Comparison of ENCODE assay signal across 1 mouse cellular context in the genomic region with DNA sequence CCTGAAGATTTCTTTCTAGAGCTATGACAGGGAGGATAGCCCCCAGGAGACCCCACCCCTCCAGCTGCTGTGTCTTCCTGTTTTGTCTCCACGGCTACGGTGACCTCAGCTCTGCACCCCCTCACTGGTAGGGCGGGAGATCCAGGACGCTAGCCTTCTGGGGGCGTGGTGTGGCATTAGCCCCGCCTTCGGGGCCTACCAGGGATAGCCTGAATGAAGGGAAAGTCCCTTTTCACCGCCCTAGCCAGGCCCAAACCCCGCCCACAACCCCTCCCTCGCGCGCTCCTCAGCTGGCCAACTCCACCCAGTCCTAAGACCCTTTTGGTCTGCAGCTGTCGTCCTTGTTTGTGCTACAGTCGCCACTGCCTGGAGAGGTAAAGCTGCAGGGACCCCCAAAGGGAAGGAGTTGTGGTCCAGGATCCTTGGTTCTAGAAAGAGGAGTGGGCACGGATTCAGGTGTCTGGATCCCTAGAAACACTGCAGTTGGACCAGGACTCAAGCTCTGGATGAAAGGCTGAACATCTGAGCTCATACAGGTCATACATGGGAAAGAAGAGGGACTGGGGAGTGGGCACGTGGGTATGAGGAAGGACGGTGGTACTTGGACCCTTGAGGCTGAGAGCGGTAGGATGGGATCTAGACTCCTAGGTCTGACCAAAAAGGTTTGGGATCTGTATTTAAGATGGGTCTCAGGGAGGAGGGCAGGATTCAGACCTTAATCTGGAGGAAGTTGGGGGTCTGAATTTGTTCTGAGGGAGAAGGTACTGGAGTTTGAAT.
A peak's percentile ranks its signal among the peaks of the same experiment; 100 is the strongest.
TF ChIP-seq lines count a peak whose summit lies in the region.

No protein-coding gene starts in this region.

TF ChIP-seq in CH12.LX, 34 proteins besides CTCF, POLR2A, EP300 and RAD21:
- TF ChIP-seq MXI1 (IDR thresholded peaks at IDR 0.05; ENCODE audit: low read depth, low read length) (peak; percentile 83), KAT2A (IDR thresholded peaks at IDR 0.05; ENCODE audit: insufficient replicate concordance, low read length) (no peak), JUND (conservative IDR thresholded peaks at IDR 0.05; ENCODE audit: low read depth, low read length) (no peak), MAFK (IDR thresholded peaks at IDR 0.05; ENCODE audit: insufficient replicate concordance, low read length) (no peak), CHD1 (IDR thresholded peaks at IDR 0.05; ENCODE audit: low read depth, low read length) (no peak), NRF1 (IDR thresholded peaks at IDR 0.05; ENCODE audit: low read depth, low read length) (no peak), HCFC1 (IDR thresholded peaks at IDR 0.05; ENCODE audit: low read depth, low read length) (peak; percentile 39; the same call in 1 of the 2 replicates), ETS1 (conservative IDR thresholded peaks at IDR 0.05; ENCODE audit: low read depth, low read length) (peak; percentile 74), ELF1 (IDR thresholded peaks at IDR 0.05; ENCODE audit: low read depth, low read length) (peak; percentile 77), E2F4 (IDR thresholded peaks at IDR 0.05; ENCODE audit: insufficient replicate concordance, low read depth, low read length) (0 out of 2 replicates have a peak, but pooled peaks have one; percentile 76), ZNF384 (IDR thresholded peaks at IDR 0.05; ENCODE audit: low read depth, low read length) (no peak), TCF12 (IDR thresholded peaks at IDR 0.05; ENCODE audit: low read depth, low read length) (peak; percentile 39; the same call in 1 of the 2 replicates), RCOR1 (conservative IDR thresholded peaks at IDR 0.05; ENCODE audit: low read depth, low read length) (no peak), MAX (IDR thresholded peaks at IDR 0.05; ENCODE audit: low read length) (no peak), ZMIZ1 (IDR thresholded peaks at IDR 0.05; ENCODE audit: low read depth, low read length) (no peak), MEF2A (IDR thresholded peaks at IDR 0.05; ENCODE audit: borderline replicate concordance, low read depth, low read length) (peak; percentile 51; the same call in 1 of the 2 replicates), USF1 (IDR thresholded peaks at IDR 0.05; ENCODE audit: low read depth, low read length) (no peak), POLR2AphosphoS2 (IDR thresholded peaks at IDR 0.05; ENCODE audit: low read depth, low read length) (no peak), JUN (IDR thresholded peaks at IDR 0.05; ENCODE audit: insufficient read depth, low read depth, low read length) (no peak; the same call in 1 of the 2 replicates), SMC3 (IDR thresholded peaks at IDR 0.05; ENCODE audit: low read depth, low read length) (no peak), ZKSCAN1 (IDR thresholded peaks at IDR 0.05; ENCODE audit: borderline replicate concordance, low read depth, low read length) (no peak), PAX5 (IDR thresholded peaks at IDR 0.05; ENCODE audit: low read length) (no peak), NELFE (IDR thresholded peaks at IDR 0.05; ENCODE audit: low read depth, low read length) (no peak), BHLHE40 (IDR thresholded peaks at IDR 0.05; ENCODE audit: low read depth, low read length) (0 out of 2 replicates have a peak, but pooled peaks have one; percentile 20), IRF4 (IDR thresholded peaks at IDR 0.05; ENCODE audit: low read depth, low read length) (peak; percentile 47; the same call in 1 of the 2 replicates), SIN3A (IDR thresholded peaks at IDR 0.05; ENCODE audit: low read length) (peak; percentile 86), MAZ (IDR thresholded peaks at IDR 0.05; ENCODE audit: low read depth, low read length) (peak; percentile 77), MYC (IDR thresholded peaks at IDR 0.05; ENCODE audit: low read depth, low read length) (no peak), CHD2 (IDR thresholded peaks at IDR 0.05; ENCODE audit: low read length) (peak; percentile 57)
